Mouse (Mus musculus) embryo, embryonic 11.5 days (tissue): ENCODE results near the gene Cpox.

Experiments
- DNase-seq: peaks from one replicate; pipeline ENCODE4 v3.0.0-alpha.2; 2012; ENCODE audit warnings: low read depth, low spot score

Cpox gene

DNA sequence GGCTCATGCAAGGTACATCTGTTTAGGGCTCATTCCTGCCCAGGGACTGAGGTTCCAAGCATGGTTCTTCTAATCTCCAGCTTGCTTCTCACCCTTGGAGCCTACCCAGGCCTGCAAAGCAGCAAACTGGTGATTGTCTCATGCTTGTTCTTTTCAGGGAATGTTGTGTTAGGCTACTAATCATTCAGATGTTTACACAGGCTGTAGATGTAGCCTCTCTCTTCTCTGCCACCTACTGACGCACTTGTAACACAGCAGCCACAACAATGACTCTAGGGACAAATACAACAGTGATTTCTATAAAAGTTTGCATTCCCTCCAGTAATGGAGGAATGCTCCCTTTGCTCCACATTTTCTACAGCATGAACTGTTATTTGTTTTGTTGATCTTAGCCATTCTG lies 81.2 kb downstream of the Cpox start:
- no peak for DNase-seq

DNA sequence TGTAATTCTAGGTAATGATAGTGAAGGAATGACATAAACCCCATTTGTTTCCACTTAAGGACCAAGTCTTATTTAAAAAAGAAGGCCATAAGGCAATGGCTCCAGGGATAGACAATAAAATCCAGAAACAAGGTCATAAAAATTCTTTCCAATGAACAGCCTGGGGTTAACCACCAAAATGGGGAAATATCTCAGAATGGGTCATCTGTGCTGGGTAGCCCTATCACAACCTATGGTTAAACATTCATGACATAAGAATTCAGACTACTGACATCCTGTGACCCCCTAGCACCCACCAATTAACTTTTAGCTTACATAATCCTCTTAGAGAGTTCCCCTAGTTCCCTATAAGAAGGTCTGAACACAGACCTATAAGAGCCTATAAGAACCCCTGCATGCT lies 86.1 kb downstream of the Cpox start:
- DNase-seq, result no peak

DNA sequence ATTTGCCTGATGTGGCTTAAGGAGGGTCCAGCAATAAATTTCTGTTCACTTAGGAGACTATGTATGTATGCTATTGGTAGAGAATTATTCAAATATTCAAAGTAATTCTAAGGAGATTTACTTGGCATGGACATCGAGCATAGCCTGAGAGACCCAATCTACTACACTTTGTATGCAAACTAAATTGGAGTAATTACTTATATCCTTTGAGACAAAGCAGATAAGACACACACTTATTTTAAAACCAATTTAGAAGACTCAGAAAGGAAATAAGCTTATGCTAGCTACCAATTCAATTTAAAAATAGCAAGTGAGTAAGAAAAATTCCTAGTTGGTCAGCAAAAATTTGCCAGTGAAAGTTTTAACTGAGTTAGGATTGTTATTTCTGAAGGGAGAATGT lies 93.0 kb downstream of the Cpox start, which contains the start of gene Olfr172:
Olfr172 (minus strand) TSS at position 101 of the 400 bp plus-strand sequence.
- no peak for DNase-seq
